Mouse (Mus musculus) CH12.LX (cell line): Measurements from ENCODE around the gene Sh3tc1. TPM values are rescaled to one million over a fixed set of nuclear protein-coding genes. Genes with fewer than 3 reads are reported as not detected.

Source experiments
- DNase-seq: peaks from one replicate; pipeline ENCODE4 v3.0.0-alpha.2; 2013; ENCODE audit errors: extremely low read depth
- H3K27ac ChIP-seq: 2 replicates; pipeline ENCODE4 v1.5.1; 2012; ENCODE audit warnings: low read depth, mild to moderate bottlenecking, control low read depth, moderate library complexity; ENCODE audit not compliant: insufficient read depth
- H3K27me3 ChIP-seq: replicated peaks from 2 replicates; pipeline ENCODE3; 2012; ENCODE audit warnings: inconsistent platforms
- H3K36me3 ChIP-seq, 2 experiments: replicated peaks in 1 of 2; 2 replicates each; pipeline versions ENCODE3 to v1.6.1; 2012; ENCODE audit warnings: inconsistent platforms in 1 of 2, low read length in 1 of 2, mild to moderate bottlenecking in 1 of 2, mixed read lengths in 1 of 2, moderate library complexity in 1 of 2; ENCODE audit not compliant: control insufficient read depth in 1 of 2, insufficient read depth in 1 of 2
- H3K4me1 ChIP-seq, 2 experiments: 2 replicates each; pipeline ENCODE4 v1.6.1; 2012; ENCODE audit warnings: inconsistent platforms in 1 of 2, moderate library complexity in 1 of 2; ENCODE audit not compliant: insufficient read depth in 2 of 2, control insufficient read depth in 1 of 2
- H3K4me2 ChIP-seq: 2 replicates; pipeline ENCODE4 v1.6.1; 2012; ENCODE audit warnings: low read depth, mild to moderate bottlenecking, control low read depth; ENCODE audit not compliant: poor library complexity, insufficient read depth, severe bottlenecking
- H3K4me3 ChIP-seq, 3 experiments: fragments of 150-350 bp in 1 of 3; sonication (generic) in 1 of 3; replicated peaks in 1 of 3; 2 replicates each; pipeline versions ENCODE3 to v1.5.1; 2011 to 2012; ENCODE audit warnings: low read depth in 2 of 3, low read length in 2 of 3, mild to moderate bottlenecking in 2 of 3, moderate library complexity in 2 of 3, control low read depth in 1 of 3, improper control_type of control experiment in 1 of 3, inconsistent platforms in 1 of 3, mixed read lengths in 1 of 3; ENCODE audit not compliant: poor library complexity in 1 of 3
- H3K79me2 ChIP-seq: replicated peaks from 2 replicates; pipeline ENCODE4 v1.6.1; 2012; ENCODE audit warnings: mild to moderate bottlenecking, moderate library complexity; ENCODE audit not compliant: control insufficient read depth, poor library complexity, insufficient read depth, severe bottlenecking; ENCODE audit errors: extremely low read depth
- H3K9ac ChIP-seq: 2 replicates; pipeline ENCODE4 v1.6.1; 2012; ENCODE audit warnings: low read depth, mild to moderate bottlenecking, control low read depth, moderate library complexity; ENCODE audit not compliant: insufficient read depth
- H3K9me3 ChIP-seq: replicated peaks from 2 replicates; pipeline ENCODE3; 2012; ENCODE audit warnings: low read length, inconsistent platforms, mixed read lengths
- BHLHE40 ChIP-seq: IDR thresholded peaks from 2 replicates; pipeline ENCODE4 v1.6.1; 2011; ENCODE audit warnings: mild to moderate bottlenecking, low read depth, low read length, improper control_type of control experiment
- CHD1 ChIP-seq: IDR thresholded peaks from 2 replicates; pipeline ENCODE4 v1.6.1; 2012; ENCODE audit warnings: low read depth, low read length, improper control_type of control experiment, inconsistent platforms
- E2F4 ChIP-seq: IDR thresholded peaks from 2 replicates; pipeline ENCODE4 v1.6.1; 2011; ENCODE audit warnings: low read depth, low read length, improper control_type of control experiment; ENCODE audit not compliant: insufficient replicate concordance
- ELF1 ChIP-seq: IDR thresholded peaks from 2 replicates; pipeline ENCODE4 v1.6.1; 2014; ENCODE audit warnings: low read depth, mild to moderate bottlenecking, inconsistent platforms, low read length, improper control_type of control experiment
- EP300 ChIP-seq: IDR thresholded peaks from 2 replicates; pipeline ENCODE4 v1.6.1; 2011; ENCODE audit warnings: low read length, improper control_type of control experiment
- ETS1 ChIP-seq: conservative IDR thresholded peaks from 2 replicates; pipeline ENCODE4 v1.6.1; 2012; ENCODE audit warnings: low read depth, mild to moderate bottlenecking, inconsistent platforms, low read length, improper control_type of control experiment, moderate library complexity
- GABPA ChIP-seq: IDR thresholded peaks from 2 replicates; pipeline ENCODE4 v1.6.1; 2012; ENCODE audit warnings: low read depth, low read length, improper control_type of control experiment, inconsistent platforms; ENCODE audit not compliant: insufficient replicate concordance
- HCFC1 ChIP-seq: IDR thresholded peaks from 2 replicates; pipeline ENCODE4 v1.6.1; 2012; ENCODE audit warnings: low read depth, mild to moderate bottlenecking, inconsistent platforms, low read length, improper control_type of control experiment
- IRF4 ChIP-seq: IDR thresholded peaks from 2 replicates; pipeline ENCODE4 v1.6.1; 2014; ENCODE audit warnings: low read depth, mild to moderate bottlenecking, inconsistent platforms, low read length, improper control_type of control experiment
- JUN ChIP-seq: IDR thresholded peaks from 2 replicates; pipeline ENCODE4 v1.6.1; 2011; ENCODE audit warnings: low read depth, mild to moderate bottlenecking, low read length, improper control_type of control experiment, moderate library complexity; ENCODE audit not compliant: insufficient read depth
- JUND ChIP-seq: conservative IDR thresholded peaks from 2 replicates; pipeline ENCODE4 v1.6.1; 2011; ENCODE audit warnings: low read depth, low read length, improper control_type of control experiment
- KAT2A ChIP-seq: IDR thresholded peaks from 2 replicates; pipeline ENCODE4 v1.6.1; 2012; ENCODE audit warnings: low read length, improper control_type of control experiment, inconsistent platforms; ENCODE audit not compliant: insufficient replicate concordance
- MAFK ChIP-seq: IDR thresholded peaks from 2 replicates; pipeline ENCODE4 v1.6.1; 2011; ENCODE audit warnings: low read length, improper control_type of control experiment; ENCODE audit not compliant: insufficient replicate concordance
- MAX ChIP-seq: IDR thresholded peaks from 2 replicates; pipeline ENCODE4 v1.6.1; 2011; ENCODE audit warnings: low read length, improper control_type of control experiment
- MXI1 ChIP-seq: IDR thresholded peaks from 2 replicates; pipeline ENCODE4 v1.6.1; 2011; ENCODE audit warnings: mild to moderate bottlenecking, low read depth, low read length, improper control_type of control experiment
- NRF1 ChIP-seq: IDR thresholded peaks from 2 replicates; pipeline ENCODE4 v1.6.1; 2014; ENCODE audit warnings: low read depth, mild to moderate bottlenecking, inconsistent platforms, low read length, improper control_type of control experiment, moderate library complexity
- POLR2A ChIP-seq: IDR thresholded peaks from 2 replicates; pipeline ENCODE4 v1.6.1; 2011; ENCODE audit warnings: low read depth, mild to moderate bottlenecking, improper control_type of control experiment, low read length
- SIN3A ChIP-seq: IDR thresholded peaks from 2 replicates; pipeline ENCODE4 v1.6.1; 2012; ENCODE audit warnings: low read length, improper control_type of control experiment, inconsistent platforms
- SMC3 ChIP-seq: IDR thresholded peaks from 2 replicates; pipeline ENCODE4 v1.6.1; 2011; ENCODE audit warnings: low read depth, low read length, improper control_type of control experiment
- UBTF ChIP-seq: IDR thresholded peaks from 2 replicates; pipeline ENCODE4 v1.6.1; 2012; ENCODE audit warnings: low read depth, mild to moderate bottlenecking, inconsistent platforms, low read length, improper control_type of control experiment, moderate library complexity
- USF1 ChIP-seq: IDR thresholded peaks from 2 replicates; pipeline ENCODE4 v1.6.1; 2014; ENCODE audit warnings: low read depth, mild to moderate bottlenecking, inconsistent platforms, low read length, improper control_type of control experiment
- ZC3H11A ChIP-seq: IDR thresholded peaks from 2 replicates; pipeline ENCODE4 v1.6.1; 2012; ENCODE audit warnings: low read depth, mild to moderate bottlenecking, inconsistent platforms, low read length, improper control_type of control experiment
- ZKSCAN1 ChIP-seq: IDR thresholded peaks from 2 replicates; pipeline ENCODE4 v1.6.1; 2012; ENCODE audit warnings: low read depth, inconsistent platforms, low read length, improper control_type of control experiment, borderline replicate concordance
- ZMIZ1 ChIP-seq: IDR thresholded peaks from 2 replicates; pipeline ENCODE4 v1.6.1; 2012; ENCODE audit warnings: low read depth, mild to moderate bottlenecking, inconsistent platforms, low read length, improper control_type of control experiment
- ZNF384 ChIP-seq: IDR thresholded peaks from 2 replicates; pipeline ENCODE4 v1.6.1; 2012; ENCODE audit warnings: low read depth, low read length, improper control_type of control experiment, inconsistent platforms
- dilution Hi-C: fragments of 300-500 bp; cut with MboI; formaldehyde crosslinking; loops from 2 replicates; pipeline ENCODE4 v1.14.3; 2020; ENCODE audit warnings: low sequenced_read_pairs; ENCODE audit not compliant: extremely low pct_unique_long_range_greater_than_20kb, extremely low pct_ligation_motif_present
- in situ Hi-C: fragments of 300-500 bp; cut with MboI; formaldehyde crosslinking; loops from 3 replicates; pipeline ENCODE4 v1.14.3; 2019; ENCODE audit warnings: low sequenced_read_pairs, low pct_ligation_motif_present, low pct_unique_long_range_greater_than_20kb, mixed read lengths
- polyA plus RNA-seq: library from polyadenylated mRNA; unstranded; fragments of >175 nt; gene quantifications from 2 replicates; pipeline ENCODE4 v1.2.1, GENCODE M21; 2012; ENCODE audit warnings: low read depth; ENCODE audit not compliant: insufficient read length
- total RNA-seq, 2 experiments: library from RNA; depleted of rRNA; stranded (reverse); fragments of 300-350 nt in 1 of 2; fragments of >200 nt in 1 of 2; gene quantifications; 2 replicates each; pipeline ENCODE4 v1.2.3; 2012 to 2014

Sh3tc1 gene
- total and polyA plus RNA-seq, 3 experiments = 0.85 to 2.3 (median 1.2) TPM

- Histone ChIP-seq H3K4me3 (peak within 1 kb of the TSS in 2 of 3 experiments; percentile 24 to 51), H3K27ac (no peak within 1 kb of the TSS), H3K9ac (no peak within 1 kb of the TSS), H3K9me3 (no peaks in the 10 kb centered on the region), H3K36me3 (no peaks in the 10 kb centered on the region), H3K27me3 (peaks cover 68% of the 10 kb centered on the region), H3K79me2 (no peaks in the 10 kb centered on the region), H3K4me2 (peak within 1 kb of the TSS; percentile 89), H3K4me1 (peaks cover 0 to 40% of the 10 kb centered on the region in 2 experiments; a peak in 3 of 4 replicates)
- dilution Hi-C loops = no loop called here
- DNase-seq = peak; percentile 67
- in situ Hi-C loops = loop anchor here (5.0 kb wide), 2 partner anchors 35 to 90 kb away; no protein-coding TSS in a partner anchor
- TF ChIP-seq USF1 (no peak), MAX (no peak), SMC3 (no peak), ELF1 (peak; percentile 57; the same call in 1 of the 2 replicates), IRF4 (no peak), BHLHE40 (no peak), ETS1 (no peak), JUND (no peak), SIN3A (no peak), ZNF384 (no peak), NRF1 (peak; percentile 87), MAFK (no peak), MXI1 (no peak), EP300 (no peak), CHD1 (no peak), KAT2A (peak; percentile 77; the same call in 1 of the 2 replicates), E2F4 (no peak), GABPA (peak; percentile 13; the same call in 1 of the 2 replicates), HCFC1 (peak; percentile 96), JUN (no peak), UBTF (no peak), POLR2A (no peak), ZKSCAN1 (no peak), ZMIZ1 (no peak), ZC3H11A (no peak)
- TF ChIP-seq, all 38 proteins: peak for 5
These were observed 17.8 kb upstream of the Sh3tc1 start, which contains the start of gene Ablim2 for GRCm38 (mm10) chr5:35757639-35758001. Gene Ablim2, plus strand, starts transcription at chr5:35757880.
